Mouse (Mus musculus) lung, postnatal 0 days (tissue): ENCODE measurements around the gene Mt4. TPM values are rescaled to one million over a fixed set of nuclear protein-coding genes. Genes with fewer than 3 reads are reported as not detected.

Experiments used
- ATAC-seq: fragments of 200-750 bp; cut with Nextera tagmentation; 2 replicates; pipeline ENCODE4 v1.8.0; 2017; ENCODE audit warnings: moderate library complexity
- DNase-seq: peaks from one replicate; pipeline ENCODE4 v3.0.0-alpha.2; 2016; ENCODE audit warnings: low spot score
- H3K27ac ChIP-seq: fragments of 300-500 bp; sonication (generic); 2 replicates; pipeline ENCODE4 v1.5.1; 2014; ENCODE audit warnings: antibody characterized with exemption, mild to moderate bottlenecking, low read length, mixed read lengths
- H3K27me3 ChIP-seq: fragments of 300-500 bp; sonication (generic); replicated peaks from 2 replicates; pipeline ENCODE4 v1.6.1; 2014; ENCODE audit warnings: low read length, mixed read lengths; ENCODE audit not compliant: insufficient read depth
- H3K36me3 ChIP-seq: fragments of 300-500 bp; sonication (generic); 2 replicates; pipeline ENCODE4 v1.6.1; 2014; ENCODE audit warnings: low read length, mixed read lengths; ENCODE audit not compliant: insufficient read depth
- H3K4me1 ChIP-seq: fragments of 300-500 bp; sonication (generic); 2 replicates; pipeline ENCODE4 v1.6.1; 2014; ENCODE audit warnings: antibody characterized with exemption, low read depth, low read length, mixed read lengths; ENCODE audit not compliant: insufficient read depth
- H3K4me2 ChIP-seq: fragments of 300-500 bp; sonication (generic); replicated peaks from 2 replicates; pipeline ENCODE4 v1.6.1; 2014; ENCODE audit warnings: low read depth, mild to moderate bottlenecking, low read length, moderate library complexity, mixed read lengths
- H3K4me3 ChIP-seq: fragments of 300-500 bp; sonication (generic); 2 replicates; pipeline ENCODE4 v1.5.1; 2014; ENCODE audit warnings: low read depth, low read length
- H3K9ac ChIP-seq: fragments of 300-500 bp; sonication (generic); replicated peaks from 2 replicates; pipeline ENCODE4 v1.6.1; 2014; ENCODE audit warnings: low read depth, mild to moderate bottlenecking
- H3K9me3 ChIP-seq: fragments of 300-500 bp; sonication (generic); 2 replicates; pipeline ENCODE4 v1.6.1; 2016; ENCODE audit warnings: low read length, mixed read lengths
- CTCF ChIP-seq: IDR thresholded peaks from 2 replicates; pipeline ENCODE4 v1.5.1; 2016; ENCODE audit warnings: antibody characterized with exemption, mild to moderate bottlenecking
- EP300 ChIP-seq: IDR thresholded peaks from 2 replicates; pipeline ENCODE4 v1.6.1; 2016; ENCODE audit warnings: antibody characterized with exemption, mild to moderate bottlenecking, control low read depth
- WGBS: fragments of 180-500 bp; shearing (Covaris S2); extraction: QIAGEN DNeasy Blood & Tissue Kit; methylation state at CpG from one replicate; pipeline ENCODE4 v1.1.7; 2014; 5-methylcytosine and 5-hydroxymethylcytosine counted together
- polyA plus RNA-seq: library from polyadenylated mRNA; unstranded; fragments of >200 nt; fragmentation: Nextera tagmentation; extraction: Ambion mirVana; gene quantifications from 2 replicates; pipeline ENCODE4 v1.2.1, GENCODE M21; 2015

Mt4 gene
- polyA plus RNA-seq, 1 experiment from 2014 or later, result not detected

DNA sequence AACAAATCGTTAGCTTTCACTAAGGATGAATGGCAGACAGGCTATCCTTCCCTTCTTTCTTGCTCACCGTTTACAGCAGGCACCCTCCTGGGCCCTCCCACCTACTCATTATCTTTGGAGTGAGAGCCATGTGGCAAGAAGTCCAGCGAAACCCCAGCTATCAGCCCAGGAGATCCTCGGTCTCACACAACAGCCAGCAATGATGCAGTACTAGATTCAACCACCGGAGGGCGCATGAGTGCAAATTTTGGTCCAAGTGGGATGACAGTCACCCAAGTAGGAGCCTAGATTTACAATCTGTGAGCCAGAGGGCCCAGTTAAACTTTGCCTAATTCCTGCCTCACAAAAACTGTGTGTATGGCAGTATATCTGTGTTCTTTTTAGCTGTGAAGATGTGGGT is 30.2 kb downstream of the Mt4 start:
- Histone ChIP-seq H3K9ac (no peak overlapping the region), H3K9me3 (no peaks in the 10 kb centered on the region), H3K4me2 (no peak overlapping the region), H3K4me3 (no peak overlapping the region), H3K27me3 (peaks cover 3% of the 10 kb centered on the region; the same call in 1 of the 2 replicates), H3K27ac (no peak overlapping the region), H3K36me3 (no peaks in the 10 kb centered on the region), H3K4me1 (peaks cover 5% of the 10 kb centered on the region; the same call in 1 of the 2 replicates)
- TF ChIP-seq CTCF, result peak; percentile 95
- TF ChIP-seq EP300, result no peak
- ATAC-seq (peak; percentile 43; the same call in 1 of the 2 replicates), DNase-seq (peak; percentile 75)
- WGBS, result 6% methylated on average over 6 of the region's 6 CpGs

DNA sequence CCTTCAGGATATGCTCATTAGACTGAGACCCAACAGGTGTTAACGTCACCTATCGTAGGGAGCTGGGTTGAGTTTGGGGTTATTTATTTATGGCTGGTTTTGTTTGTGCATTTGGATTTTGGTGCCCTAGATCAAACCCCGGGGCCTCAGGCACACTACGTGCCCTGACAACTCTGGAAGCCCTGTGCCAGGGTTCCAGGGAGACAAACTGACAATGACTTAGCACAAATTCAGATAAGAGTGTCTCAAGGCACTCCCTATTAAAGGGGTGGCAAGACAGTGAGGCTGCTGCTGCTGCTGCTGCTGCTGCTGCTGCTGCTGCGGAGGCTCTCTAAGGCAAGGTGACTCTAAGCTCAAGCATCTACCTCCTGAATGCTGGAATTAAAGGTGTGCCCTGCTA is 32.5 kb downstream of the Mt4 start:
- no peak overlapping the region for H3K4me2 ChIP-seq
- no peaks in the 10 kb centered on the region for H3K36me3 ChIP-seq
- peaks cover 11% of the 10 kb centered on the region; the same call in 1 of the 2 replicates for H3K27me3 ChIP-seq
- WGBS, result 86% methylated on average over 5 of the region's 5 CpGs
- ATAC-seq, result no peak
- H3K4me3 ChIP-seq, result no peak overlapping the region
- no peak overlapping the region for H3K9ac ChIP-seq
- no peak for TF ChIP-seq CTCF
- TF ChIP-seq EP300, result no peak
- no peaks in the 10 kb centered on the region for H3K9me3 ChIP-seq
- DNase-seq, result no peak
- H3K4me1 ChIP-seq, result peaks cover 7% of the 10 kb centered on the region; the same call in 1 of the 2 replicates
- no peak overlapping the region for H3K27ac ChIP-seq

DNA sequence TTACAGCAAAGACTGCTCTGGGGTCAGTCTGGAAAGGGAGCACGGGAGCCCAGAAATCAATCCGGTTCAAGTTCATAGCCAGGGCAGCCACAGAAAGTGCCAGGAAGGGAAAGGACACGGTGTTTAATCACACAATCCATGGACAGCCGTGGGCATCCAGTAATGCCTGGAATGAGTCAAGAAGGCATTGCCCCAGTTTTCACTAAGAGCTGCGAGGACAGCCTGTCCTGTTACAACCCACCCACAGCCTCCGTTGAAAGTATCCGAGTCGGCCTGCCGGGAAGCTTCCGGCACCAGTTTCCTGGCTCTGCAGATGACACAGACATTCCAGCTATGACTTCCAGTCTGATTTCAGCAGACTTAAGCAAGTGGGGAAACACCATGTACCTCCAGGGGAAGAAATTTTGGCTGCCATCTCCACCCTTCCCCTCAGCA is 34.3 kb downstream of the Mt4 start:
- H3K4me1 ChIP-seq, result peaks cover 7% of the 10 kb centered on the region; the same call in 1 of the 2 replicates
- peak overlapping the region; percentile 43 for H3K4me3 ChIP-seq
- peaks cover 11% of the 10 kb centered on the region; the same call in 1 of the 2 replicates for H3K27me3 ChIP-seq
- H3K9me3 ChIP-seq, result no peaks in the 10 kb centered on the region
- peak; percentile 63 for DNase-seq
- 27% methylated on average over 10 of the region's 10 CpGs for WGBS
- peak; percentile 25; the same call in 1 of the 2 replicates for ATAC-seq
- no peak overlapping the region for H3K9ac ChIP-seq
- peak overlapping the region; percentile 80 for H3K4me2 ChIP-seq
- 0 out of 2 replicates have a peak overlapping the region, but pooled peaks have one; percentile 47 for H3K27ac ChIP-seq
- H3K36me3 ChIP-seq, result no peaks in the 10 kb centered on the region
- TF ChIP-seq CTCF (no peak), EP300 (peak; percentile 84; the same call in 1 of the 2 replicates)

DNA sequence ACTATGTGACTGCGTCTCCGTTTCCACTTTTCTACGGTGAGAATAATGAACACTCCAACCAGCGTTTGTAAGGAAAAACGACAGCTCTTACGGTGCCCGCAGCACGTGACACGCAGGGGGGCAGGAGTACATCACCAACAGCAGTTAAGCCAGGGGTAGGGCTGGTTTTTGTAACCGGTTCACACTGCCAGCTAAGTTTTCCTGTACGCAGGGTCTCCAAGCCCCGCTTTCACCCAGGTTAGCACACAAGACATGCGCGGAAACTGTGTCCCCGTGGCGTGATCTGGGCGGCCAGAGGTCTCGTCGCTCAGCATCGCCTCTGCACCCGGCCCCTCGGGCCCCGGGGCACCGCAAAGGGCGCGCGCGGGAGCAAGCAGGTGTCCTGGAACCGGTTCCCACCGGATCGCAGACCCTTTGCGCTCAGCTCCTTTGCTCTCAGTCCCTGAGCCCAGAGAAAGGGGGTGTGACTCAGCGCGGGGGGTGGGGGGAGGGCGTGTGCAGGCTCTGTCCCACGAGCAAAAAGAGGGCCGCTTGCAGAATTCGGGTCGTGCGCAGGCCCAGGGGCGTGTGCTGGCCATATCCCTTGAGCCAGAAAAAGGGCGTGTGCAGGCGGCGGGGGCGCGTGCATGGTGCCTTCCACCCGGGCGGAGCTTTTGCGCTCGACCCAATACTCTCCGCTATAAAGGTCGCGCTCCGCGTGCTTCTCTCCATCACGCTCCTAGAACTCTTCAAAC is 35.2 kb downstream of the Mt4 start, which contains the start of gene Mt2:
Gene Mt2 (plus strand): TSS at position 590 of the 734 bp plus-strand sequence.
- peak within 1 kb of the TSS; percentile 43 for H3K4me3 ChIP-seq
- H3K4me2 ChIP-seq, result peak within 1 kb of the TSS; percentile 80
- ATAC-seq (peak; percentile 85), DNase-seq (peak; percentile 85)
- H3K9me3 ChIP-seq, result no peaks in the 10 kb centered on the region
- no peaks in the 10 kb centered on the region for H3K36me3 ChIP-seq
- peaks cover 7% of the 10 kb centered on the region; the same call in 1 of the 2 replicates for H3K4me1 ChIP-seq
- peak within 1 kb of the TSS; percentile 54 for H3K27ac ChIP-seq
- under 1% methylated on average over 55 of the region's 56 CpGs for WGBS
- H3K9ac ChIP-seq, result peak within 1 kb of the TSS; percentile 29; the same call in 1 of the 2 replicates
- peaks cover 11% of the 10 kb centered on the region; the same call in 1 of the 2 replicates for H3K27me3 ChIP-seq
- TF ChIP-seq CTCF, result no peak
- peak; percentile 52 for TF ChIP-seq EP300

DNA sequence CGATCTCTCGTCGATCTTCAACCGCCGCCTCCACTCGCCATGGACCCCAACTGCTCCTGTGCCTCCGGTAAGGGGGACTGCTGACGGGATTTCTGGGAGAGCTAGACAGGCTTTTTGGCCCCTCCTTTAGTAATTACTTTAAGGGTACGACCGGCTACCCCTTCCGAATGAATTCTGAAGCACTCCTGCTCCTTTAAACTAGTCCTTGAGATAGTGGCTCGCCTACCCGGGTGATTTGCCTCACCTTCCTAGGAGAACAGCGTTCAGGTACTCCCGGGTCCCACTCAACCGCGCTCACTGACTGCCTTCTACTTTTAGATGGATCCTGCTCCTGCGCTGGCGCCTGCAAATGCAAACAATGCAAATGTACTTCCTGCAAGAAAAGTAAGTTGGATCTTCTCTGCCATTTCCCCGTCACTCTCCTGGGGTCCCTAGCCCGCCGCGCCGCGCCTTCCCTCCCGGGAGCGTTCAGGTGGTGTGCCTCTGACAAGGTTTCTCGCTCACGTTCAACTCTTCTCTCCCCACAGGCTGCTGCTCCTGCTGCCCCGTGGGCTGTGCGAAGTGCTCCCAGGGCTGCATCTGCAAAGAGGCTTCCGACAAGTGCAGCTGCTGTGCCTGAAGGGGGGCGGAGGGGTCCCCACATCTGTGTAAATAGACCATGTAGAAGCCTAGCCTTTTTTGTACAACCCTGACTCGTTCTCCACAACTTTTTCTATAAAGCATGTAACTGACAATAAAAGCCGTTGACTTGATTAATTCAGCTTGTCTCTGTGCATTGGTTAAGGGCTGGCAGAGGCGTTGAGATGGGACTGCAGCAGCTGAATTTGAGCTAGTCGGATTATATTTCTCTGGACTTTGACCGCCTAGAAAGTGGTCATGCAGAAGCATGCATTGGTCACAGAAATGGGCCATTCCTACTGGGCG is 36.1 kb downstream of the Mt4 start:
- Histone ChIP-seq H3K9ac (peak overlapping the region; percentile 12; the same call in 1 of the 2 replicates), H3K27me3 (peaks cover 13% of the 10 kb centered on the region; the same call in 1 of the 2 replicates)

More for the DNA sequence above, 36.1 kb downstream of the Mt4 start:
- H3K4me3 ChIP-seq, result peak overlapping the region; percentile 43
- TF ChIP-seq EP300, result no peak
- no peak for TF ChIP-seq CTCF
- no peaks in the 10 kb centered on the region for H3K36me3 ChIP-seq
- peak; percentile 37 for ATAC-seq
- 3% methylated on average over 39 of the region's 39 CpGs for WGBS
- no peaks in the 10 kb centered on the region for H3K9me3 ChIP-seq
- H3K27ac ChIP-seq, result peak overlapping the region; percentile 35
- H3K4me1 ChIP-seq, result peaks cover 7% of the 10 kb centered on the region; the same call in 1 of the 2 replicates
- H3K4me2 ChIP-seq, result peak overlapping the region; percentile 80
- DNase-seq, result no peak
